Comparison of ENCODE assay signal across 8 mouse cellular contexts in the genomic region with DNA sequence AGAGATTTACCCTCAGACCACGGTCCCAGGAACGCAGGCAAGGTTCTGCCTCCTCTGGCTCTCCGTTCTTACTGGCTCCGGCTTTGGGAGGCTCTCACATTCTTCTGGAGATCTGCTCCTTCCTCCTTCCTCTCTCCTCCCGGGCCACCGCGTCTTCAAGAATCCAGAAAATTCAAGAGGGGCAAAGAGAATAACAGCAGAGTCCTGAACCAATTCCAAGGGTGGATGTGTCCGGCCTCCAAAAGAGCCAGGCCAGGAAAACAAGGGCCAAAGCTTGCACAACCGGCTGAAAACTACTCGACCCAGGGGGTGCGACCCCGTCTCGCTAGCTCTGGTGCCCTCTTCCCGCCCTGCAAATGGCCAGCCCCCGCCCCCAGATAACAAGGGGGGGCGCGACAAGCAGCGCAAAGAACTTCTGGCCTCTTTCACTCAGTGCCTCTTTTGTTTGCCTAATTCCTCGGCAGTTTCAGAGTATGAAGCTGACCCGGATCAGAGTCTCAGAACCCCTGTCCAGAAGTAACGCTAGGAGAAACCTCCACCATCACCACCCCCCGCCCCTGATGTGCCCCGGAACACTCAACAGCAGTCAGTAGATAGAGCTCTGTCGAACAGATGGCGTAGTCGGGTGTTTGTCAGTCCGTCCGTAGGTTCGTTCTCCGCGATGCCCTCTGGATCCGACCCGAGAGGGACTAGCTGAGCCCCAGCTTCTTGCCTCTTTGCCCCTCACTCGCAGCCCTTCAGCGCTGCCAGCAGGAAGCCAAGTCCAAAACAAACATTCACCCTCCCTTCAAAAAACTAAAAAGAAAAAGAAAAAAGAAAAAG. TPM values are rescaled to one million over a fixed set of nuclear protein-coding genes. Genes with fewer than 3 reads are reported as not detected.
DNase-seq lines count a peak whose midpoint lies in the region; ATAC-seq and TF ChIP-seq lines count a peak whose summit lies in the region.

No protein-coding gene starts in this region.

- under 1% methylated on average over 35 of the region's 35 CpGs for WGBS in forebrain, embryonic 15.5 days
- under 1% methylated on average over 35 of the region's 35 CpGs for WGBS in hindbrain, embryonic 14.5 days
- 2% methylated on average over 35 of the region's 35 CpGs for WGBS in liver, adult 2 months
- WGBS in midbrain, embryonic 16.5 days = under 1% methylated on average over 35 of the region's 35 CpGs

- H3K36me3 ChIP-seq in forebrain, embryonic 15.5 days = no peaks in the 10 kb centered on the region
- H3K36me3 ChIP-seq in hindbrain, embryonic 14.5 days (replicated peaks; ENCODE audit: control insufficient read depth, insufficient read depth) = no peaks in the 10 kb centered on the region
- H3K36me3 ChIP-seq in liver, adult 2 months (ENCODE audit: control insufficient read depth, insufficient read depth, low read length) = no peaks in the 10 kb centered on the region
- H3K36me3 ChIP-seq in midbrain, embryonic 16.5 days (ENCODE audit: control insufficient read depth, insufficient read depth, low read length) = no peaks in the 10 kb centered on the region

- peak; percentile 53 for ATAC-seq in forebrain, embryonic 15.5 days (replicated peaks)
- 0 out of 2 replicates have a peak, but pooled peaks have one; percentile 18 for ATAC-seq in hindbrain, embryonic 14.5 days (ENCODE audit: low FRiP score)
- 0 out of 2 replicates have a peak, but pooled peaks have one; percentile 20 for ATAC-seq in midbrain, embryonic 16.5 days
- ATAC-seq in granulocyte monocyte progenitor cell, adult 5-6 weeks (replicated peaks; ENCODE audit: poor library complexity, severe bottlenecking) = no peak

- H3K27me3 ChIP-seq in forebrain, embryonic 15.5 days = peaks cover 3% of the 10 kb centered on the region; the same call in 1 of the 2 replicates
- peaks cover 12% of the 10 kb centered on the region; the same call in 1 of the 2 replicates for H3K27me3 ChIP-seq in hindbrain, embryonic 14.5 days (ENCODE audit: control insufficient read depth, insufficient read depth, low read length)
- no peaks in the 10 kb centered on the region for H3K27me3 ChIP-seq in liver, adult 2 months (ENCODE audit: control insufficient read depth, insufficient read depth, low read length)
- H3K27me3 ChIP-seq in midbrain, embryonic 16.5 days (ENCODE audit: control insufficient read depth, insufficient read depth, low read depth, low read length) = peaks cover 11% of the 10 kb centered on the region

- TF ChIP-seq POLR2A in liver, adult 2 months (IDR thresholded peaks at IDR 0.05; ENCODE audit: extremely low read depth, insufficient read depth, low read length) = 0 out of 2 replicates have a peak, but pooled peaks have one; percentile 12

- peak; percentile 23 to 28 for DNase-seq in B cell, adult 2 months
- peak; percentile 41 to 50 for DNase-seq in adrenal gland, adult 18-20 months (ENCODE audit: low spot score in 2 of 2)
- DNase-seq in hindbrain, embryonic 14.5 days (ENCODE audit: low spot score) = peak; percentile 26
- peak; percentile 70 for DNase-seq in liver, adult 2 months (ENCODE audit: extremely low read depth, low read depth, low spot score)
- peak; percentile 43 for DNase-seq in thymus, postnatal 25 days

- H3K27ac ChIP-seq in forebrain, embryonic 15.5 days (replicated peaks) = peak overlapping the region; percentile 73
- H3K27ac ChIP-seq in hindbrain, embryonic 14.5 days = peak overlapping the region; percentile 66
- peak overlapping the region; percentile 85 for H3K27ac ChIP-seq in liver, adult 2 months (replicated peaks; ENCODE audit: insufficient read depth, low read depth, low read length)
- H3K27ac ChIP-seq in midbrain, embryonic 16.5 days (ENCODE audit: low read length) = peak overlapping the region; percentile 63

- H3K4me1 ChIP-seq in forebrain, embryonic 15.5 days = peaks cover 38% of the 10 kb centered on the region
- peaks cover 5% of the 10 kb centered on the region; the same call in 1 of the 2 replicates for H3K4me1 ChIP-seq in hindbrain, embryonic 14.5 days (replicated peaks; ENCODE audit: control insufficient read depth, insufficient read depth, low read length)
- peaks cover 37% of the 10 kb centered on the region for H3K4me1 ChIP-seq in liver, adult 2 months (ENCODE audit: control insufficient read depth, insufficient read depth, low read length)
- peaks cover 17% of the 10 kb centered on the region for H3K4me1 ChIP-seq in midbrain, embryonic 16.5 days (ENCODE audit: control insufficient read depth, insufficient read depth, low read length)

- peaks cover 19% of the 10 kb centered on the region; the same call in 1 of the 2 replicates for H3K79me2 ChIP-seq in liver, adult 2 months (ENCODE audit: control insufficient read depth, insufficient read depth, low read length)

- H3K4me3 ChIP-seq in forebrain, embryonic 15.5 days = peak overlapping the region; percentile 58
- H3K4me3 ChIP-seq in hindbrain, embryonic 14.5 days (replicated peaks; ENCODE audit: low read length) = peak overlapping the region; percentile 58
- H3K4me3 ChIP-seq in liver, adult 2 months (ENCODE audit: insufficient read depth, low read depth, low read length) = peak overlapping the region; percentile 64
- H3K4me3 ChIP-seq in midbrain, embryonic 16.5 days (ENCODE audit: low read depth, low read length) = peak overlapping the region; percentile 63

- H3K9ac ChIP-seq in forebrain, embryonic 15.5 days (replicated peaks) = peak overlapping the region; percentile 59
- peak overlapping the region; percentile 65 for H3K9ac ChIP-seq in hindbrain, embryonic 14.5 days
- peak overlapping the region; percentile 85 for H3K9ac ChIP-seq in liver, adult 2 months (ENCODE audit: low read depth, low read length)
- peak overlapping the region; percentile 65 for H3K9ac ChIP-seq in midbrain, embryonic 16.5 days (ENCODE audit: low read depth, low read length)

- no peak for TF ChIP-seq CTCF in liver, adult 2 months (IDR thresholded peaks at IDR 0.05; ENCODE audit: low read depth, low read length)

- no peaks in the 10 kb centered on the region for H3K9me3 ChIP-seq in forebrain, embryonic 15.5 days
- no peaks in the 10 kb centered on the region for H3K9me3 ChIP-seq in hindbrain, embryonic 14.5 days (ENCODE audit: control insufficient read depth, low read length)
- no peaks in the 10 kb centered on the region for H3K9me3 ChIP-seq in midbrain, embryonic 16.5 days (replicated peaks; ENCODE audit: control insufficient read depth, low read length, poor library complexity, severe bottlenecking)

- H3K4me2 ChIP-seq in forebrain, embryonic 15.5 days (replicated peaks) = peak overlapping the region; percentile 89
- peak overlapping the region; percentile 80 for H3K4me2 ChIP-seq in hindbrain, embryonic 14.5 days (replicated peaks)
- peak overlapping the region; percentile 97 for H3K4me2 ChIP-seq in midbrain, embryonic 16.5 days (ENCODE audit: low read length)

RNA-seq across cellular contexts. Expression of a gene that starts 0.8 kb away (rescaled TPM):
- 10 to 100 TPM; 20.9 to 25.6 TPM for total RNA-seq in adrenal gland, adult 18-20 months (2021)
- 2.5 and 3.2 TPM in 2 replicates for polyA plus RNA-seq in forebrain, embryonic 15.5 days (2015; fragmentation: Nextera tagmentation; extraction: Ambion mirVana)
- 2.1 and 2.4 TPM in 2 replicates for polyA plus RNA-seq in hindbrain, embryonic 14.5 days (2014; fragmentation: Nextera tagmentation; extraction: Ambion mirVana)
- total RNA-seq in liver, adult 2 months (2014; rRNA removed) = 7.6 and 8.8 TPM in 2 replicates
- polyA plus RNA-seq in liver, adult 2 months (2012; rRNA removed) = 8.9 and 10.5 TPM in 2 replicates
- polyA plus RNA-seq in midbrain, embryonic 16.5 days (2015; fragmentation: Nextera tagmentation; extraction: Ambion mirVana) = 2.2 and 2.7 TPM in 2 replicates
- 2.1 and 5.0 TPM in 2 replicates for total RNA-seq in granulocyte monocyte progenitor cell, adult 5-6 weeks (2014; fragmentation: Nextera tagmentation)
- total RNA-seq in granulocyte monocyte progenitor cell, adult 5-6 weeks (2017) = 1.5 and 2.0 TPM in 2 replicates

RNA-seq across cellular contexts. Expression of a gene that starts 9.9 kb away (rescaled TPM):
- total RNA-seq in adrenal gland, adult 18-20 months (2021) = 10 to 100 TPM; 77.0 to 87.0 TPM
- polyA plus RNA-seq in forebrain, embryonic 15.5 days (2015; fragmentation: Nextera tagmentation; extraction: Ambion mirVana) = 79.2 and 85.0 TPM in 2 replicates
- 73.4 and 78.1 TPM in 2 replicates for polyA plus RNA-seq in hindbrain, embryonic 14.5 days (2014; fragmentation: Nextera tagmentation; extraction: Ambion mirVana)
- total RNA-seq in liver, adult 2 months (2014; rRNA removed) = 35.8 and 45.6 TPM in 2 replicates
- polyA plus RNA-seq in liver, adult 2 months (2012; rRNA removed) = 145 and 151 TPM in 2 replicates
- 66.9 and 72.9 TPM in 2 replicates for polyA plus RNA-seq in midbrain, embryonic 16.5 days (2015; fragmentation: Nextera tagmentation; extraction: Ambion mirVana)
- total RNA-seq in granulocyte monocyte progenitor cell, adult 5-6 weeks (2014; fragmentation: Nextera tagmentation) = 95.8 and 123 TPM in 2 replicates
- total RNA-seq in granulocyte monocyte progenitor cell, adult 5-6 weeks (2017) = 65.1 and 69.7 TPM in 2 replicates

RNA-seq across cellular contexts. Expression of a gene that starts 23.3 kb away (rescaled TPM):
- total RNA-seq in adrenal gland, adult 18-20 months (2021) = 10 to 100 TPM; 14.4 to 15.2 TPM
- 29.5 and 31.9 TPM in 2 replicates for polyA plus RNA-seq in forebrain, embryonic 15.5 days (2015; fragmentation: Nextera tagmentation; extraction: Ambion mirVana)
- polyA plus RNA-seq in hindbrain, embryonic 14.5 days (2014; fragmentation: Nextera tagmentation; extraction: Ambion mirVana) = 23.4 and 26.0 TPM in 2 replicates
- total RNA-seq in liver, adult 2 months (2014; rRNA removed) = 7.2 and 8.4 TPM in 2 replicates
- 3.7 and 4.2 TPM in 2 replicates for polyA plus RNA-seq in liver, adult 2 months (2012; rRNA removed)
- 27.2 and 32.0 TPM in 2 replicates for polyA plus RNA-seq in midbrain, embryonic 16.5 days (2015; fragmentation: Nextera tagmentation; extraction: Ambion mirVana)
- 1.4 and 3.3 TPM in 2 replicates for total RNA-seq in granulocyte monocyte progenitor cell, adult 5-6 weeks (2014; fragmentation: Nextera tagmentation)
- 10.9 and 11.6 TPM in 2 replicates for total RNA-seq in granulocyte monocyte progenitor cell, adult 5-6 weeks (2017)
